Mouse (Mus musculus) midbrain, embryonic 14.5 days (tissue): ENCODE data around the gene Rep15. TPM values are rescaled to one million over a fixed set of nuclear protein-coding genes. Genes with fewer than 3 reads are reported as not detected.
A peak's percentile ranks its signal among the peaks of the same experiment; 100 is the strongest.

Experiments used
- ATAC-seq: fragments of 200-750 bp; cut with Nextera tagmentation; 2 replicates; pipeline ENCODE4 v1.8.0; 2017; ENCODE audit warnings: moderate number of reproducible peaks, moderate library complexity; ENCODE audit not compliant: low FRiP score, low TSS enrichment
- DNase-seq: peaks from one replicate; pipeline ENCODE4 v3.0.0-alpha.2; 2015
- H3K27ac ChIP-seq: fragments of 300-500 bp; sonication (generic); replicated peaks from 2 replicates; pipeline ENCODE4 v1.5.1; 2014; ENCODE audit warnings: mild to moderate bottlenecking, low read depth, low read length, moderate library complexity
- H3K27me3 ChIP-seq: fragments of 300-500 bp; sonication (generic); 2 replicates; pipeline ENCODE4 v1.6.1; 2014; ENCODE audit warnings: low read length, control low read depth, mixed read lengths; ENCODE audit not compliant: control insufficient read depth, insufficient read depth
- H3K36me3 ChIP-seq: fragments of 300-500 bp; sonication (generic); 2 replicates; pipeline ENCODE4 v1.6.1; 2014; ENCODE audit warnings: low read length, control low read depth; ENCODE audit not compliant: control insufficient read depth, insufficient read depth
- H3K4me1 ChIP-seq: fragments of 300-500 bp; sonication (generic); 2 replicates; pipeline ENCODE4 v1.6.1; 2014; ENCODE audit warnings: mild to moderate bottlenecking, antibody characterized with exemption, low read length, control low read depth; ENCODE audit not compliant: control insufficient read depth, insufficient read depth
- H3K4me2 ChIP-seq: fragments of 300-500 bp; sonication (generic); 2 replicates; pipeline ENCODE4 v1.6.1; 2014; ENCODE audit warnings: mild to moderate bottlenecking, low read length, moderate library complexity
- H3K4me3 ChIP-seq: fragments of 300-500 bp; sonication (generic); replicated peaks from 2 replicates; pipeline ENCODE4 v1.5.1; 2014; ENCODE audit warnings: low read depth, low read length
- H3K9ac ChIP-seq: fragments of 300-500 bp; sonication (generic); replicated peaks from 2 replicates; pipeline ENCODE4 v1.6.1; 2014; ENCODE audit warnings: mild to moderate bottlenecking, low read length, moderate library complexity
- H3K9me3 ChIP-seq: fragments of 300-500 bp; sonication (generic); 2 replicates; pipeline ENCODE4 v1.6.1; 2016; ENCODE audit warnings: low read length, control low read depth, mixed read lengths; ENCODE audit not compliant: control insufficient read depth
- WGBS: fragments of 180-500 bp; shearing (Covaris S2); extraction: QIAGEN DNeasy Blood & Tissue Kit; methylation state at CpG from one replicate; pipeline ENCODE4 v1.1.7; 2014; 5-methylcytosine and 5-hydroxymethylcytosine counted together
- polyA plus RNA-seq: library from polyadenylated mRNA; unstranded; fragments of >200 nt; fragmentation: Nextera tagmentation; extraction: Ambion mirVana; gene quantifications from 2 replicates; pipeline ENCODE4 v1.2.1, GENCODE M21; 2014

Gene Rep15
- 0.62 and 0.98 TPM in 2 replicates for polyA plus RNA-seq

DNA sequence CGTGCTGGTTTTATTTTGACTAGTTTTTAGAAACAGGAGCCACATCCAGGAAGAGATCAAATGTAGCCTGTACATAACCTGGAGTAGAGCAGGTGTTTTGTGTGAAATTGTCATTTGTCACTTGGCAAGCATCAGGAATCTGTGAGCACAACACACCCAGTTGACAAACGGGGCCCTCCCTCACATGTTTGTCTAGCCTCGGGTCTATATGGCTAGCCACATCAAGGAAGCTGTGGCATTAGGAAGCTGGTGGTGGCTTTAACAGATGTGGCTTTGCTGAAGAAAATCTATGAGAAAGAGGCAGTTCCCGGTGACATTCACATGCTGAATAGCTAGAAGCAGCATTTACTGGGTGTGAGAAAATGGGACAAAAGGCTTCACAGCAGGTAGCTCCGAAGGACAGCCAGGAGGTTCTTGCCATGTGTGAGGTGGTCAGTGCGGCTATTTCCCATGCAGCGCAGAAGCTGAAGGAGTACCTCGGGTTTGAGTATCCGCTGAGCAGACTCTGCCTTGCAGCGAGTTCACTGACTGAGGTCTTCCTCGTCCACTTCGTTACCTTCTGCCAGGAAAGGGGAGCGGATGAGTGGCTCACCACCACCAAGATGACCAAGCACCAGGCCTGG lies at the start of gene Rep15:
TSS of gene Rep15 (plus strand) at position 282 of the 623 bp plus-strand sequence.
- H3K4me1 ChIP-seq, result no peaks in the 10 kb centered on the region
- 34% methylated on average over 13 of the region's 13 CpGs for WGBS
- no peak for DNase-seq

DNA sequence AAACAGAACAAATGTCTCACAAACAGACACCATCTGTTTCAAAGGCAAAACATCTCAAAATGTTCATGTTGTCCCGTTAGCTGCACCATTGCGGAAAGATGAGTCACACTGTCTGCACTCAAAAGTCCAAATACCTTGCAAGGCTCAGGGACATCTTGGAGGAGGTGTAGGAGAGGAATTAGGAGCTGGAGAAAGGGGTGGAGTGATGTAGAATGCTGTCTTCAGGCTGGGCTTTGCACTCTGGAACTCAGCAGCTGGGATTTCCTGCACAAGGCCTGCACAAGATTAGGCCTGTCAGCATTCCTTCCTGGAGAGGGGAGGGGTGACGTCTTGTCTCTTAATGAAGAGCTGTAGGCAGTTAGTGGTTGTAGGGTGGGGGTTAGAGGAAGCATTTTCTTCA lies 47.8 kb upstream of the Rep15 start:
- Histone ChIP-seq H3K36me3 (no peaks in the 10 kb centered on the region), H3K4me3 (no peak overlapping the region), H3K4me2 (no peak overlapping the region), H3K27me3 (no peaks in the 10 kb centered on the region), H3K9me3 (no peaks in the 10 kb centered on the region), H3K27ac (no peak overlapping the region), H3K4me1 (no peaks in the 10 kb centered on the region), H3K9ac (no peak overlapping the region)
- no peak for ATAC-seq
- no peak for DNase-seq
- WGBS, result 77% methylated on average over 3 of the region's 3 CpGs

More for the DNA sequence above, at the start of gene Rep15:
- no peak for ATAC-seq
- Histone ChIP-seq H3K4me3 (no peak within 1 kb of the TSS), H3K9ac (no peak within 1 kb of the TSS), H3K27ac (no peak within 1 kb of the TSS), H3K4me2 (no peak within 1 kb of the TSS), H3K36me3 (0 out of 2 replicates have a peak, but pooled peaks cover 2% of the 10 kb centered on the region), H3K27me3 (no peaks in the 10 kb centered on the region), H3K9me3 (no peaks in the 10 kb centered on the region)

DNA sequence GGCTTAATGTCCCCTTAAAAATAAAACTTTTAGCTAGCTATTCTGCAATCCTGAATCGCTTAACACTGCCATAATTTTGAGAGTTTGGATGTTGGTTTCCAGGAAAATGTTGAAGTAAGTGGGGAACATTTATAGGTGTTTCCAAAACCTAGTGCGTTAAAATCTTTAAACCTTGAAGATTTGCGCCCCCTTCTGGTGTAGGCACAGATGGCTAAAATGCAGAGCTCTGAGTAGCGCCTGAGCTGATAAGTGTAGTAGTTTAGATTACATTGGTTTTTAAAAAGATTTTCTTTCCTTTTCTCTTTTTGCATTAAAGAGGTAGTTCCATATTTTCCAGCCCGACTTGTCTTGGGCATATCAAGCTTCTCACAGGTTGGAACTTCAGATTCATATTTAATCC lies 38.1 kb upstream of the Rep15 start:
- H3K36me3 ChIP-seq, result no peaks in the 10 kb centered on the region
- H3K4me1 ChIP-seq, result no peaks in the 10 kb centered on the region
- H3K9ac ChIP-seq, result no peak overlapping the region
- WGBS, result 42% methylated on average over 5 of the region's 5 CpGs
- ATAC-seq (no peak), DNase-seq (peak; percentile 86)
- no peak overlapping the region for H3K27ac ChIP-seq
- H3K4me2 ChIP-seq, result no peak overlapping the region
- no peaks in the 10 kb centered on the region for H3K9me3 ChIP-seq
- H3K4me3 ChIP-seq, result no peak overlapping the region
- H3K27me3 ChIP-seq, result no peaks in the 10 kb centered on the region

DNA sequence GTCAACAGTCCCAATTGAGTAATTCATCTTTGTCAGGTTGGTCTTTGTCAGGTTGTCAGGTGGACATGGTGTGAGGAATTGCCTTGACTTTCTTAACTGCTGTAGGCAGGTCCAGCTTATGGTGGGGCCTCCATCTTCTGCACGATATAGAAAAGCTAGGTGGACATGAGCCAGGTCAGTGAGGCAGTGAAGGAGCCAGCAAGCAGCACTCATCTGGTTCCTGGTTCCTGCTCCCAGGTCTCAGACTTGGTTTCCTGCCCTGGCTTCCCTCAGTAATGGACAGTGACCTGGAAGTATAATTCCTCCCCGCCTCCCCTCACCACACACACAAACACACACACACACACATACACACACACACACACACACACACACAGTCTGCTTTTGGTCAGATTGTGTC lies 37.0 kb upstream of the Rep15 start:
- no peaks in the 10 kb centered on the region for H3K4me1 ChIP-seq
- no peak for DNase-seq
- no peak overlapping the region for H3K4me2 ChIP-seq
- no peaks in the 10 kb centered on the region for H3K9me3 ChIP-seq
- no peak overlapping the region for H3K27ac ChIP-seq
- ATAC-seq, result no peak; the same call in 1 of the 2 replicates
- WGBS, result 57% methylated on average over 2 of the region's 2 CpGs
- H3K9ac ChIP-seq, result no peak overlapping the region
- H3K36me3 ChIP-seq, result no peaks in the 10 kb centered on the region
- H3K4me3 ChIP-seq, result no peak overlapping the region
- no peaks in the 10 kb centered on the region for H3K27me3 ChIP-seq

DNA sequence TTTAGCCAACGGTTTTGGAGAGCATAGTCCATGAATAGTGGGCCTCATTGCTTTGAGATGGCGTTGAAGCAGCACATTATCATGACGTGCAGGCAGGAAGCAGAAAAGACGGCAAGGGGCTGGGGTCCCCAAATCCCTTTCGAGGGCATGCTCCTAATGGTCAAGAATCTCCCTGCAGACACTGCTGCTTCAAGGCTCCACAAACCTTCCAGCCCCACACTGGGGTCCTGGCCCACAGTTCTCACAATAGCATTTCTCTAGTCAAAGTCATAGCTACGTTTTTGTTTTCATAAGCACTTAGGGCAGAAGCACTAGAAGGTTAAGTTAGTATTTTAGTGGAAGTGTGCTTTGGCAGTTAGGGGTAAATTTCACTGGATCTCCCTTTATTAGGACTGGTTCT lies 36.5 kb upstream of the Rep15 start:
- H3K4me2 ChIP-seq, result no peak overlapping the region
- no peaks in the 10 kb centered on the region for H3K27me3 ChIP-seq
- H3K4me1 ChIP-seq, result no peaks in the 10 kb centered on the region
- no peaks in the 10 kb centered on the region for H3K9me3 ChIP-seq
- ATAC-seq (no peak), DNase-seq (no peak)
- H3K36me3 ChIP-seq, result no peaks in the 10 kb centered on the region
- H3K4me3 ChIP-seq, result no peak overlapping the region
- no peak overlapping the region for H3K27ac ChIP-seq
- 82% methylated on average over 6 of the region's 6 CpGs for WGBS
- no peak overlapping the region for H3K9ac ChIP-seq

DNA sequence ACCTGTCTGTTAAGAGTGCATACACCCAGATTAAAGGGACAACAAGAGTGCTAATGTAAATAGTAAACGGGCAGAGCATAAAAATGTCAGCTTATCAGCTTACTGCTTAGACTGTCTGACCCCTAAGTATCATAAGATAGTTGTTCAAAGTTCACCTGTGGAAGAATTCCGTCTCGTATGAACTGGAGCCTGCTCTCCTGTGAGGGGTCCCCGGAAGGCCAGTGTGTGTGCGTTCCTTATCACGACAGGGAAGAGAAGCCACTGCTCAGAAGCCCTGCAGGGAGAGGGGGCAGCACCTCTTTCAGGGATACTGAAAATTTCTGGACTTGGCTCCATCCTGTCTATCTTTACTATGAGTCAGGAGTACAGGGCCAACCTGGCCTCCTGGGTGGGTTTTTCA lies 35.4 kb upstream of the Rep15 start:
- H3K4me3 ChIP-seq, result no peak overlapping the region
- no peak overlapping the region for H3K4me2 ChIP-seq
- no peaks in the 10 kb centered on the region for H3K36me3 ChIP-seq
- ATAC-seq (no peak), DNase-seq (no peak)
- H3K4me1 ChIP-seq, result no peaks in the 10 kb centered on the region
- H3K9me3 ChIP-seq, result no peaks in the 10 kb centered on the region
- no peak overlapping the region for H3K9ac ChIP-seq
- 93% methylated on average over 6 of the region's 6 CpGs for WGBS
- no peaks in the 10 kb centered on the region for H3K27me3 ChIP-seq
- H3K27ac ChIP-seq, result no peak overlapping the region

DNA sequence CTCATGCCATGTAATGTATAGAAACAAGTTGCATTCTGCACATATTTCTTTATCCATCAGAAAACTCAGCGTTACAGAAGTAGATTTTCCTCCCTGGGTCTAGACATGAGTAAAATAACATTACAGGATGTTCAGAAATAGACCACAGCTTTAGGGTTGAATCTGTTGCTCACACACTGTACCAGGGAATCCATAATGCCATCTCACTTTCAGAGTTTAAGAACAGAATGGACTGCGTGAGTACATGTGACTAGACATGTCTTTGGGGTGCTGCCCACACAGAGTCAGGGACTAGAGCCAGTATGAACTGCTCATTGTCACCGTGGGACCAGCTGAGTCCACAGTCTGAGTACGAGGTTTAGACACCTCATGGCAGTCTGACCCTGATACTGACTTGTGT lies 33.7 kb upstream of the Rep15 start:
- ATAC-seq, result no peak

DNA sequence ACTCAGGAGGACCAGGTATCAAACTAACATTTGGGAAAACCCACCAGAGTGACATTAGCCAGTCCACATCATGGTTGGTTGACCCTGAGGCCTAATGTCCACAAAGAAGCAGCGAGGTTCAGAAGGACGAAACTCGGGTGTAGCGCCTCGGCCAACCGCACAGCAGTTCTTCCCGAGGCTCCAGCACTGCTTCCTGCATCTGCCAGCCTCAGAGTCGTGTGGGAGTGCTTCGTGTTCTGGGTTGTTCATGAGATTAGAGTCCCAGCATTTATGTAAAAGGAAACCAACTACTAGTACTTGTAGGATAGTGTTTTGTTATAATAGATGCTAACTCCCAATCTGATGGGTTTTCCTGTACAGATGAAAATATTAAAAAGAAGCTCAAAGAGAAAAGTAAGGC lies 33.1 kb upstream of the Rep15 start:
- ATAC-seq (no peak), DNase-seq (no peak)

More for the DNA sequence above, 33.7 kb upstream of the Rep15 start:
- Histone ChIP-seq H3K4me3 (no peak overlapping the region), H3K27me3 (no peaks in the 10 kb centered on the region), H3K9ac (no peak overlapping the region), H3K36me3 (no peaks in the 10 kb centered on the region), H3K4me1 (no peaks in the 10 kb centered on the region), H3K9me3 (no peaks in the 10 kb centered on the region), H3K4me2 (no peak overlapping the region), H3K27ac (no peak overlapping the region)
- 92% methylated on average over 4 of the region's 4 CpGs for WGBS
- no peak for DNase-seq

DNA sequence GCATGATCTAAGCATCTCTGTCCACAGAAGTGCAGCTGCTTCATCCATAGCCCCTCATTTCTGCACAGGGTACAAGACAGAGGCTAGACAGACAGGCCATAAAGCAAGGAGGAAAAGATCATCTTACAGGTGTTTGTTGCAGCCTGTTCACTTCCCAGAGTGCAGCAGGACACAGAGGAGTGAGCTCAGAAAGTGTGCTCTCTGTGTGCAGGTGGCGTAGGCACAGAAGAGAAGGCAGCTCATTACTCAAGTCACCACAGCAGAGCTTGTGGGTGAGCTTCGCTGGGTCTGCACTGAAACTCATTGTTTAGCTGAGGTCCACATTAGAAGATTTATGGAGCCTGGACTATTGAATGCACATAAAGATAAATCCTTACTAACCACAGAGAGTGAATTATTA lies 32.6 kb upstream of the Rep15 start:
- H3K4me3 ChIP-seq, result no peak overlapping the region
- ATAC-seq (no peak), DNase-seq (no peak)
- no peak overlapping the region for H3K27ac ChIP-seq
- H3K36me3 ChIP-seq, result no peaks in the 10 kb centered on the region
- no peaks in the 10 kb centered on the region for H3K9me3 ChIP-seq
- no peaks in the 10 kb centered on the region for H3K4me1 ChIP-seq
- WGBS, result 86% methylated on average over 2 of the region's 2 CpGs
- H3K4me2 ChIP-seq, result no peak overlapping the region
- H3K27me3 ChIP-seq, result no peaks in the 10 kb centered on the region
- H3K9ac ChIP-seq, result no peak overlapping the region

More for the DNA sequence above, 33.1 kb upstream of the Rep15 start:
- no peak overlapping the region for H3K9ac ChIP-seq
- 86% methylated on average over 9 of the region's 9 CpGs for WGBS
- no peak overlapping the region for H3K27ac ChIP-seq
- no peak overlapping the region for H3K4me2 ChIP-seq
- H3K27me3 ChIP-seq, result no peaks in the 10 kb centered on the region
- H3K36me3 ChIP-seq, result no peaks in the 10 kb centered on the region
- no peak overlapping the region for H3K4me3 ChIP-seq
- no peaks in the 10 kb centered on the region for H3K4me1 ChIP-seq
- no peaks in the 10 kb centered on the region for H3K9me3 ChIP-seq
